Mouse (Mus musculus): Measurements from ENCODE around the gene Slc35g1.

- TF ChIP-seq CEBPB (IDR thresholded peaks at IDR 0.05; ENCODE audit: insufficient read depth, poor library complexity, severe bottlenecking) (no peak), USF1 (IDR thresholded peaks at IDR 0.05; ENCODE audit: low read depth) (no peak), POLR2A (IDR thresholded peaks at IDR 0.05; ENCODE audit: insufficient read length, low read depth) (no peak), E2F4 (IDR thresholded peaks at IDR 0.05; ENCODE audit: insufficient read depth) (no peak), MYOD1 (IDR thresholded peaks at IDR 0.05; ENCODE audit: control insufficient read depth in 1 of 3, insufficient read length in 2 of 3, low read depth in 2 of 3) (no peak), POLR2AphosphoS2 (IDR thresholded peaks at IDR 0.05; ENCODE audit: insufficient read length, low read depth) (no peak), MAX (IDR thresholded peaks at IDR 0.05; ENCODE audit: low read depth) (no peak)
Observed at GRCm38 (mm10) chr19:38420751-38421295, 25.0 kb downstream of the Slc35g1 start.
